Mouse (Mus musculus): ENCODE data around the gene Serinc5. TPM values are rescaled to one million over a fixed set of nuclear protein-coding genes. Genes with fewer than 3 reads are reported as not detected.

Serinc5 gene
- polyA plus RNA-seq, 1 experiment from 2014 or later = 22.5 TPM

Other genes starting within 250 kb of the Serinc5 start
- gene Ankrd34b, start 185.2 kb upstream of the Serinc5 start, polyA plus RNA-seq (2015; fragmentation: Nextera tagmentation; extraction: Ambion mirVana) = 0.46 and 0.61 TPM in 2 replicates
- 0.32 and 0.48 TPM in 2 replicates for gene Fam151b, start 127.1 kb upstream of the Serinc5 start, polyA plus RNA-seq (2015; fragmentation: Nextera tagmentation; extraction: Ambion mirVana)
- 10.9 and 11.5 TPM in 2 replicates for gene Zfyve16, start 80.2 kb upstream of the Serinc5 start, polyA plus RNA-seq (2015; fragmentation: Nextera tagmentation; extraction: Ambion mirVana)
- gene Spz1, start 34.9 kb upstream of the Serinc5 start, polyA plus RNA-seq (2015; fragmentation: Nextera tagmentation; extraction: Ambion mirVana) = not detected in 2 replicates
- gene Thbs4, start 183.7 kb downstream of the Serinc5 start, polyA plus RNA-seq (2015; fragmentation: Nextera tagmentation; extraction: Ambion mirVana) = 0.93 and 1.5 TPM in 2 replicates
- gene Mtx3, start 233.7 kb downstream of the Serinc5 start, polyA plus RNA-seq (2015; fragmentation: Nextera tagmentation; extraction: Ambion mirVana) = 4.2 and 4.5 TPM in 2 replicates